19 mouse cellular contexts compared by ENCODE assay signal in the genomic region with DNA sequence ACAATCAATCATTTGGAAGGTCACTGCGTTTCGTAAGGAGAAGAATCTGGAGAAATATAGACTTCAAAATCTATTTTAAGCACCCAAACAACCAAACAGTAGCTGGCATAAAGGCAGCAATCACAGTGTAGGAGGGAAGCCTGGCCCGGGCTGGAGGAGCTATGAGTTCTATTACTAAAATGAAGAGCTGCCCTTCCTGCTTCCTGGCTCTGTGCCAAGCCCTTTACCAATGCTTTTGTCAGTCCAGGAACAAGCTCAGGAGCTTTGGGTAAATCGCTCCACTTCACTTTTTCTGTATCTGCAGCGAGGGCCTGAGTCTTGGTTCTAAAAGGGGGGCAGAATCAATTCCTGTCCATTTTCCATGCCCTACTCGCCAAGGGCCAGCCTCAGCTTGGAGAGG. TPM values are rescaled to one million over a fixed set of nuclear protein-coding genes. Genes with fewer than 3 reads are reported as not detected.
DNase-seq lines count a peak whose midpoint lies in the region; ATAC-seq and TF ChIP-seq lines count a peak whose summit lies in the region.
"Had no signal": no experiment of that assay in that cellular context is flagged by ENCODE, and none has a peak within 500 bp of the region (broad histone marks: within the 10 kb centered on the region; RNA-seq: fewer than 3 reads in every experiment).

No protein-coding gene starts in this region.

- TF ChIP-seq POLR2A in limb, embryonic 14.5 days (IDR thresholded peaks at IDR 0.05; ENCODE audit: borderline replicate concordance, extremely low read depth, insufficient read depth, insufficient read length), result no peak
- TF ChIP-seq POLR2A in MEL (IDR thresholded peaks at IDR 0.05; ENCODE audit: control insufficient read depth in 1 of 2, insufficient read depth in 1 of 2, low read depth in 1 of 2, low read length in 2 of 2, poor library complexity in 1 of 2), result no peak

- H3K79me2 ChIP-seq in MEL (ENCODE audit: control insufficient read depth, insufficient read depth, low read length, poor library complexity), result no peaks in the 10 kb centered on the region

- no peak overlapping the region for H3K9ac ChIP-seq in embryonic facial prominence, embryonic 14.5 days (ENCODE audit: low read depth, low read length)
- no peak overlapping the region for H3K9ac ChIP-seq in limb, embryonic 14.5 days (ENCODE audit: low read depth, low read length, severe bottlenecking)
- no peak overlapping the region for H3K9ac ChIP-seq in MEL (ENCODE audit: control insufficient read depth, low read depth, low read length, poor library complexity, severe bottlenecking)
- H3K9ac ChIP-seq: embryonic facial prominence, embryonic 15.5 days; heart, embryonic 12.5 days; hindbrain, embryonic 14.5 days; limb, embryonic 13.5 days; midbrain, embryonic 13.5 days; neural tube, embryonic 13.5 days had no signal

- no peaks in the 10 kb centered on the region for H3K4me1 ChIP-seq in embryonic facial prominence, embryonic 14.5 days (ENCODE audit: control insufficient read depth, insufficient read depth, low read length)
- no peaks in the 10 kb centered on the region for H3K4me1 ChIP-seq in embryonic facial prominence, embryonic 10.5 days
- no peaks in the 10 kb centered on the region for H3K4me1 ChIP-seq in limb, embryonic 14.5 days (ENCODE audit: control insufficient read depth, insufficient read depth, low read length)
- H3K4me1 ChIP-seq in limb, embryonic 10.5 days, result no peaks in the 10 kb centered on the region
- H3K4me1 ChIP-seq in MEL (ENCODE audit: control insufficient read depth in 1 of 2, insufficient read depth in 2 of 2, low read length in 2 of 2), result no peaks in the 10 kb centered on the region
- H3K4me1 ChIP-seq: embryonic facial prominence, embryonic 15.5 days; limb, embryonic 13.5 days; midbrain, embryonic 13.5 days had no signal

- H3K4me2 ChIP-seq in embryonic facial prominence, embryonic 14.5 days (ENCODE audit: low read depth, low read length), result no peak overlapping the region
- no peak overlapping the region for H3K4me2 ChIP-seq in limb, embryonic 14.5 days (replicated peaks; ENCODE audit: low read depth, low read length, severe bottlenecking)
- H3K4me2 ChIP-seq: embryonic facial prominence, embryonic 15.5 days; heart, embryonic 12.5 days; hindbrain, embryonic 14.5 days; limb, embryonic 13.5 days; midbrain, embryonic 13.5 days; neural tube, embryonic 13.5 days had no signal

- TF ChIP-seq RAD21 in MEL (IDR thresholded peaks at IDR 0.05; ENCODE audit: low read depth, low read length), result no peak

- no peaks in the 10 kb centered on the region for H3K27me3 ChIP-seq in embryonic facial prominence, embryonic 14.5 days (replicated peaks; ENCODE audit: control insufficient read depth, insufficient read depth, low read length)
- H3K27me3 ChIP-seq in embryonic facial prominence, embryonic 10.5 days (replicated peaks; ENCODE audit: low read depth, poor library complexity, severe bottlenecking), result no peaks in the 10 kb centered on the region
- no peaks in the 10 kb centered on the region for H3K27me3 ChIP-seq in limb, embryonic 14.5 days (ENCODE audit: control insufficient read depth, insufficient read depth, low read length)
- H3K27me3 ChIP-seq in limb, embryonic 10.5 days (ENCODE audit: low read depth, poor library complexity, severe bottlenecking), result no peaks in the 10 kb centered on the region
- H3K27me3 ChIP-seq in MEL (ENCODE audit: control insufficient read depth in 1 of 2, insufficient read depth in 2 of 2, low read length in 2 of 2), result peaks cover 0 to 2% of the 10 kb centered on the region in 2 experiments; a peak in 1 of 4 replicates
- H3K27me3 ChIP-seq: embryonic facial prominence, embryonic 15.5 days; heart, embryonic 12.5 days; limb, embryonic 13.5 days; midbrain, embryonic 13.5 days; neural tube, embryonic 13.5 days had no signal

- peak; percentile 49 for DNase-seq in embryonic facial prominence, embryonic 14.5 days (ENCODE audit: low spot score)
- DNase-seq in embryonic facial prominence, embryonic 10.5 days (ENCODE audit: low spot score), result no peak
- DNase-seq in limb, embryonic 14.5 days (ENCODE audit: low spot score), result peak; percentile 35
- DNase-seq in limb, embryonic 10.5 days (ENCODE audit: low spot score), result no peak
- DNase-seq in MEL (ENCODE audit: low read depth, low spot score), result peak; percentile 33
- peak; percentile 24 for DNase-seq in adrenal gland, postnatal 25 days
- DNase-seq in right cerebral cortex, adult 2 months (ENCODE audit: low spot score in 2 of 2), result no peak
- DNase-seq in embryo, embryonic 11 days, result no peak
- DNase-seq: B cell, adult 2 months; gastrocnemius, postnatal 36 days; kidney, adult 18-20 months; right cerebral cortex, adult 18-20 months had no signal

- no peak for ATAC-seq in embryonic facial prominence, embryonic 14.5 days (ENCODE audit: low read depth)
- no peak for ATAC-seq in limb, embryonic 14.5 days (ENCODE audit: low FRiP score, low read depth)
- ATAC-seq: midbrain, embryonic 13.5 days had no signal

- H3K9me3 ChIP-seq in embryonic facial prominence, embryonic 14.5 days (ENCODE audit: control insufficient read depth, low read length), result no peaks in the 10 kb centered on the region
- H3K9me3 ChIP-seq in embryonic facial prominence, embryonic 10.5 days, result no peaks in the 10 kb centered on the region
- H3K9me3 ChIP-seq in limb, embryonic 14.5 days (ENCODE audit: control insufficient read depth, low read length), result no peaks in the 10 kb centered on the region
- no peaks in the 10 kb centered on the region for H3K9me3 ChIP-seq in limb, embryonic 10.5 days (replicated peaks)
- H3K9me3 ChIP-seq in MEL (replicated peaks; ENCODE audit: insufficient read depth, low read length), result no peaks in the 10 kb centered on the region
- H3K9me3 ChIP-seq: embryonic facial prominence, embryonic 15.5 days; heart, embryonic 12.5 days; midbrain, embryonic 13.5 days; neural tube, embryonic 13.5 days had no signal

- TF ChIP-seq CTCF in MEL (IDR thresholded peaks at IDR 0.05 in 2 of 3, conservative IDR thresholded peaks at IDR 0.05 in 1 of 3; ENCODE audit: control insufficient read depth in 1 of 3, insufficient read depth in 1 of 3, low read depth in 2 of 3, low read length in 3 of 3, poor library complexity in 1 of 3, severe bottlenecking in 1 of 3), result no peak

- no peak for TF ChIP-seq EP300 in MEL (IDR thresholded peaks at IDR 0.05; ENCODE audit: low read depth in 1 of 2, low read length in 2 of 2)

- H3K36me3 ChIP-seq in embryonic facial prominence, embryonic 14.5 days (ENCODE audit: control insufficient read depth, insufficient read depth, low read length), result no peaks in the 10 kb centered on the region
- no peaks in the 10 kb centered on the region for H3K36me3 ChIP-seq in embryonic facial prominence, embryonic 10.5 days (replicated peaks)
- no peaks in the 10 kb centered on the region for H3K36me3 ChIP-seq in limb, embryonic 14.5 days (ENCODE audit: control insufficient read depth, insufficient read depth, low read length)
- H3K36me3 ChIP-seq in limb, embryonic 10.5 days, result no peaks in the 10 kb centered on the region
- no peaks in the 10 kb centered on the region for H3K36me3 ChIP-seq in MEL (ENCODE audit: control insufficient read depth in 1 of 2, insufficient read depth in 2 of 2, low read length in 2 of 2)
- H3K36me3 ChIP-seq: embryonic facial prominence, embryonic 15.5 days; heart, embryonic 12.5 days; limb, embryonic 13.5 days; midbrain, embryonic 13.5 days; neural tube, embryonic 13.5 days had no signal

- no peak overlapping the region for H3K4me3 ChIP-seq in embryonic facial prominence, embryonic 14.5 days (ENCODE audit: low read depth, low read length)
- no peak overlapping the region for H3K4me3 ChIP-seq in embryonic facial prominence, embryonic 10.5 days
- H3K4me3 ChIP-seq in limb, embryonic 14.5 days (replicated peaks; ENCODE audit: low read length), result no peak overlapping the region
- no peak overlapping the region for H3K4me3 ChIP-seq in limb, embryonic 10.5 days
- no peak overlapping the region for H3K4me3 ChIP-seq in MEL (ENCODE audit: control insufficient read depth in 1 of 2, insufficient read depth in 1 of 2, low read depth in 2 of 2, low read length in 2 of 2)
- H3K4me3 ChIP-seq: embryonic facial prominence, embryonic 15.5 days; heart, embryonic 12.5 days; limb, embryonic 13.5 days; midbrain, embryonic 13.5 days; neural tube, embryonic 13.5 days had no signal

- 73% methylated on average over 6 of the region's 6 CpGs for WGBS in embryonic facial prominence, embryonic 14.5 days
- WGBS in embryonic facial prominence, embryonic 10.5 days, result 82% methylated on average over 6 of the region's 6 CpGs
- 77% methylated on average over 6 of the region's 6 CpGs for WGBS in limb, embryonic 14.5 days
- WGBS in limb, embryonic 10.5 days, result 84% methylated on average over 6 of the region's 6 CpGs

- H3K27ac ChIP-seq in embryonic facial prominence, embryonic 14.5 days (replicated peaks; ENCODE audit: low read depth, low read length), result no peak overlapping the region
- no peak overlapping the region for H3K27ac ChIP-seq in embryonic facial prominence, embryonic 10.5 days (replicated peaks)
- no peak overlapping the region for H3K27ac ChIP-seq in limb, embryonic 14.5 days (replicated peaks; ENCODE audit: low read depth, low read length)
- no peak overlapping the region for H3K27ac ChIP-seq in limb, embryonic 10.5 days
- H3K27ac ChIP-seq in MEL (ENCODE audit: control insufficient read depth, low read depth, low read length), result no peak overlapping the region
- H3K27ac ChIP-seq: embryonic facial prominence, embryonic 15.5 days; hindbrain, embryonic 14.5 days; limb, embryonic 13.5 days; midbrain, embryonic 13.5 days; neural tube, embryonic 13.5 days had no signal

RNA-seq across cellular contexts. Expression of gene Lrrc63, which starts 52.7 kb away (rescaled TPM):
- not detected in 2 replicates for polyA plus RNA-seq in embryonic facial prominence, embryonic 14.5 days (2014; fragmentation: Nextera tagmentation; extraction: Ambion mirVana)
- 0.13 TPM in 1 of 2 replicates, not detected in the other for polyA plus RNA-seq in embryonic facial prominence, embryonic 10.5 days (2016; fragmentation: Nextera tagmentation; extraction: Ambion mirVana)
- 0.04 TPM in 1 of 2 replicates, not detected in the other for polyA plus RNA-seq in limb, embryonic 14.5 days (2012; rRNA removed)
- not detected in 2 replicates for polyA plus RNA-seq in limb, embryonic 14.5 days (2014; fragmentation: Nextera tagmentation; extraction: Ambion mirVana)
- polyA plus RNA-seq in limb, embryonic 10.5 days (2016; fragmentation: Nextera tagmentation; extraction: Ambion mirVana), result 0.05 and 0.08 TPM in 2 replicates
- total RNA-seq in MEL (2012; rRNA removed), result not detected in 2 replicates
- not detected for polyA plus RNA-seq in MEL (2012; ENCODE audit: insufficient read depth in 1 of 2, insufficient read length in 2 of 2, low read depth in 1 of 2, low replicate concordance in 2 of 2, missing spikeins in 1 of 2)
- not detected in 2 replicates for total RNA-seq in adrenal gland, postnatal 25 days (2021)
- total RNA-seq: ES-E14; gastrocnemius, postnatal 36 days had no signal
- polyA plus RNA-seq: embryonic facial prominence, embryonic 15.5 days; heart, embryonic 12.5 days; hindbrain, embryonic 14.5 days; limb, embryonic 13.5 days; neural tube, embryonic 13.5 days had no signal

RNA-seq across cellular contexts. Expression of gene Lcp1, which starts 53.0 kb away (rescaled TPM):
- polyA plus RNA-seq in embryonic facial prominence, embryonic 14.5 days (2014; fragmentation: Nextera tagmentation; extraction: Ambion mirVana), result 44.3 and 47.1 TPM in 2 replicates
- 20.7 and 25.5 TPM in 2 replicates for polyA plus RNA-seq in embryonic facial prominence, embryonic 10.5 days (2016; fragmentation: Nextera tagmentation; extraction: Ambion mirVana)
- 10.2 and 13.5 TPM in 2 replicates for polyA plus RNA-seq in limb, embryonic 14.5 days (2012; rRNA removed)
- 34.2 and 38.4 TPM in 2 replicates for polyA plus RNA-seq in limb, embryonic 14.5 days (2014; fragmentation: Nextera tagmentation; extraction: Ambion mirVana)
- 20.4 and 20.9 TPM in 2 replicates for polyA plus RNA-seq in limb, embryonic 10.5 days (2016; fragmentation: Nextera tagmentation; extraction: Ambion mirVana)
- 11.0 and 23.7 TPM in 2 replicates for total RNA-seq in MEL (2012; rRNA removed)
- polyA plus RNA-seq in MEL (2012; ENCODE audit: insufficient read depth in 1 of 2, insufficient read length in 2 of 2, low read depth in 1 of 2, low replicate concordance in 2 of 2, missing spikeins in 1 of 2), result 10 to 100 TPM in 1 of 2 experiments, not detected in 1; 20.3 TPM
- 8.9 and 11.1 TPM in 2 replicates for total RNA-seq in adrenal gland, postnatal 25 days (2021)

Comparison
In these comparisons a context has a peak if more than half of its experiments do, and no peak if none do; other contexts are left out.
1. DNase-seq: peak in embryonic facial prominence, embryonic 14.5 days (single experiment), limb, embryonic 14.5 days (single experiment), MEL (single experiment) and adrenal gland, postnatal 25 days (single experiment); none in embryonic facial prominence, embryonic 10.5 days (single experiment), limb, embryonic 10.5 days (single experiment), right cerebral cortex, adult 2 months (0 of 2) and embryo, embryonic 11 days (single experiment).